Mouse (Mus musculus): Measurements from ENCODE around the gene Jmjd6. TPM values are rescaled to one million over a fixed set of nuclear protein-coding genes. Genes with fewer than 3 reads are reported as not detected.

The Jmjd6 gene
- polyA plus RNA-seq, 1 experiment = 66.5 TPM

GRCm38 (mm10) chr11:116802709-116803108, 40.5 kb downstream of the Jmjd6 start:
- H3K27me3 ChIP-seq (ENCODE audit: control insufficient read depth, insufficient read depth, low read length) = no peaks in the 10 kb centered on the region
- TF ChIP-seq CTCF (IDR thresholded peaks at IDR 0.05; ENCODE audit: control insufficient read depth, insufficient read depth, insufficient replicate concordance, low read depth, low read length) (no peak), POLR2A (IDR thresholded peaks at IDR 0.05; ENCODE audit: control insufficient read depth, low read depth, low read length) (no peak)
- H3K36me3 ChIP-seq (ENCODE audit: control insufficient read depth, insufficient read depth, low read length) = no peaks in the 10 kb centered on the region
- H3K27ac ChIP-seq (ENCODE audit: control insufficient read depth, insufficient read depth, low read depth, low read length) = no peak overlapping the region
- H3K4me3 ChIP-seq (ENCODE audit: control insufficient read depth, low read depth, low read length) = no peak overlapping the region
- no peaks in the 10 kb centered on the region for H3K4me1 ChIP-seq (ENCODE audit: control insufficient read depth, insufficient read depth, low read length)

- no peak overlapping the region for H3K4me3 ChIP-seq (ENCODE audit: control insufficient read depth, low read depth, low read length)
- H3K4me1 ChIP-seq (ENCODE audit: control insufficient read depth, insufficient read depth, low read length) = no peaks in the 10 kb centered on the region
- TF ChIP-seq CTCF (IDR thresholded peaks at IDR 0.05; ENCODE audit: control insufficient read depth, insufficient read depth, insufficient replicate concordance, low read depth, low read length) = no peak
- no peak for TF ChIP-seq POLR2A (IDR thresholded peaks at IDR 0.05; ENCODE audit: control insufficient read depth, low read depth, low read length)
- H3K27ac ChIP-seq (ENCODE audit: control insufficient read depth, insufficient read depth, low read depth, low read length) = no peak overlapping the region
- no peaks in the 10 kb centered on the region for H3K36me3 ChIP-seq (ENCODE audit: control insufficient read depth, insufficient read depth, low read length)
- no peaks in the 10 kb centered on the region for H3K27me3 ChIP-seq (ENCODE audit: control insufficient read depth, insufficient read depth, low read length)
These were observed 42.1 kb downstream of the Jmjd6 start for GRCm38 (mm10) chr11:116801106-116801505.

GRCm38 (mm10) chr11:116799364-116799763, 43.9 kb downstream of the Jmjd6 start:
- Histone ChIP-seq H3K36me3 (ENCODE audit: control insufficient read depth, insufficient read depth, low read length) (no peaks in the 10 kb centered on the region), H3K4me3 (ENCODE audit: control insufficient read depth, low read depth, low read length) (no peak overlapping the region), H3K4me1 (ENCODE audit: control insufficient read depth, insufficient read depth, low read length) (no peaks in the 10 kb centered on the region), H3K27ac (ENCODE audit: control insufficient read depth, insufficient read depth, low read depth, low read length) (no peak overlapping the region), H3K27me3 (ENCODE audit: control insufficient read depth, insufficient read depth, low read length) (no peaks in the 10 kb centered on the region)
- TF ChIP-seq POLR2A (IDR thresholded peaks at IDR 0.05; ENCODE audit: control insufficient read depth, low read depth, low read length) (no peak), CTCF (IDR thresholded peaks at IDR 0.05; ENCODE audit: control insufficient read depth, insufficient read depth, insufficient replicate concordance, low read depth, low read length) (no peak)

Other genes starting within 250 kb of the Jmjd6 start
- 6.3 and 7.5 TPM in 2 replicates for gene Rhbdf2, start 216.4 kb downstream of the Jmjd6 start, polyA plus RNA-seq (2012; rRNA removed)
- gene Prcd, start 189.9 kb downstream of the Jmjd6 start, polyA plus RNA-seq (2012; rRNA removed) = 7.8 and 8.4 TPM in 2 replicates
- 3.7 and 5.5 TPM in 2 replicates for gene Cygb, start 189.1 kb downstream of the Jmjd6 start, polyA plus RNA-seq (2012; rRNA removed)
- gene St6galnac1, start 67.9 kb downstream of the Jmjd6 start, polyA plus RNA-seq (2012; rRNA removed) = 0.09 and 0.43 TPM in 2 replicates
- 8.2 and 8.9 TPM in 2 replicates for gene Mxra7, start 15.4 kb downstream of the Jmjd6 start, polyA plus RNA-seq (2012; rRNA removed)
- 45.5 and 61.4 TPM in 2 replicates for gene Mettl23, start 171 bp downstream of the Jmjd6 start, polyA plus RNA-seq (2012; rRNA removed)
- gene Mfsd11, start 9.0 kb upstream of the Jmjd6 start, polyA plus RNA-seq (2012; rRNA removed) = 105 and 109 TPM in 2 replicates
- 156 and 182 TPM in 2 replicates for gene Srsf2, start 9.6 kb upstream of the Jmjd6 start, polyA plus RNA-seq (2012; rRNA removed)
- gene Mgat5b, start 75.4 kb upstream of the Jmjd6 start, polyA plus RNA-seq (2012; rRNA removed) = 5.9 and 6.4 TPM in 2 replicates

Data from testis, adult 2 months (tissue).